Mouse (Mus musculus): ENCODE measurements around the gene Fam3c. TPM values are rescaled to one million over a fixed set of nuclear protein-coding genes. Genes with fewer than 3 reads are reported as not detected.

The Fam3c gene
- polyA plus RNA-seq (2015; fragmentation: Illumina TruSeq; extraction: RNeasy Lipid Tissue Mini Kit (QIAGEN cat#74804); ENCODE audit: insufficient read depth, low read depth, low replicate concordance): 6.4 TPM

DNA sequence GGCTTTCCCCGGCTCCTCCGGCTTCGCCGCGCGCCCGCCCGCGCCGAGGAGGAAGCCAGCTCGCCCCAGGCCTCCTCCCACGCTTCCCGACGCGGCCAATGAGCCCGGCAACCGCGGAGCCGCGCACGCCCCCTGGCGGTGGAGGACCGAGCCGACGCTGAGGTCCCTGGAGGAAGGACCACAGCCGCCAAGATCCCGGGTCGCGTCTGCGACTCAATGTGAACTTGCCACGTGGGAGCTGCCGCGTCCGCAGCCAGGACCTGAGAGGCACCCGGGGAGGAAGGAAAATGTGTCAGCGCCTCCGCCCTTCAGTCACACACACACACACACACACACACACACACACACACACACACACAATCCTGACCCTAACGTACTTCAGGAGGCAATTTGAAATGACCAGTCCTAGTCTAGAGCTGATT lies at the start of gene Fam3c:
Gene Fam3c (minus strand): TSS at position 158 of the 422 bp plus-strand sequence.

GRCm38 (mm10) chr6:22288004-22288736 lies 67.9 kb downstream of the Fam3c start, which contains the start of gene Wnt16:
Wnt16 (plus strand) TSS chr6:22288227.

Other genes with a start within 250 kb of the Fam3c start
- gene Wnt16, start 68.0 kb downstream of the Fam3c start, polyA plus RNA-seq (2015; fragmentation: Illumina TruSeq; extraction: RNeasy Lipid Tissue Mini Kit (QIAGEN cat#74804); ENCODE audit: insufficient read depth, low read depth, low replicate concordance): not detected